Mouse (Mus musculus) liver, adult 2 months (tissue): ENCODE data around the gene Stx4a. TPM values are rescaled to one million over a fixed set of nuclear protein-coding genes. Genes with fewer than 3 reads are reported as not detected.

Experiments used
- DNase-seq: peaks from one replicate; pipeline ENCODE4 v3.0.0-alpha.2; 2011; ENCODE audit warnings: low read depth, low spot score; ENCODE audit errors: extremely low read depth
- H3K27ac ChIP-seq: fragments of 200-500 bp; replicated peaks from 2 replicates; pipeline ENCODE4 v1.5.1; 2012; ENCODE audit warnings: low read depth, mild to moderate bottlenecking, control low read depth, inconsistent platforms, low read length; ENCODE audit not compliant: insufficient read depth
- H3K27me3 ChIP-seq: fragments of 200-500 bp; 2 replicates; pipeline ENCODE4 v1.6.1; 2012; ENCODE audit warnings: mild to moderate bottlenecking, moderate library complexity, low read length, inconsistent platforms; ENCODE audit not compliant: control insufficient read depth, insufficient read depth
- H3K36me3 ChIP-seq: fragments of 200-500 bp; 2 replicates; pipeline ENCODE4 v1.6.1; 2012; ENCODE audit warnings: low read length, inconsistent platforms; ENCODE audit not compliant: control insufficient read depth, insufficient read depth
- H3K4me1 ChIP-seq: fragments of 200-500 bp; 2 replicates; pipeline ENCODE4 v1.6.1; 2011; ENCODE audit warnings: low read length; ENCODE audit not compliant: control insufficient read depth, insufficient read depth
- H3K4me3 ChIP-seq: fragments of 200-500 bp; 2 replicates; pipeline ENCODE4 v1.5.1; 2011; ENCODE audit warnings: low read depth, mild to moderate bottlenecking, control low read depth, low read length, moderate library complexity; ENCODE audit not compliant: insufficient read depth
- H3K79me2 ChIP-seq: fragments of 200-500 bp; 2 replicates; pipeline ENCODE4 v1.6.1; 2012; ENCODE audit warnings: inconsistent platforms, mild to moderate bottlenecking, low read length, moderate library complexity; ENCODE audit not compliant: control insufficient read depth, insufficient read depth
- H3K9ac ChIP-seq: fragments of 200-500 bp; 2 replicates; pipeline ENCODE4 v1.6.1; 2012; ENCODE audit warnings: low read depth, mild to moderate bottlenecking, control low read depth, inconsistent platforms, low read length
- CTCF ChIP-seq: fragments of 200-500 bp; IDR thresholded peaks from 2 replicates; pipeline ENCODE4 v1.5.1; 2011; ENCODE audit warnings: low read depth, low read length, control low read depth
- POLR2A ChIP-seq: fragments of 200-500 bp; IDR thresholded peaks from 2 replicates; pipeline ENCODE4 v1.6.1; 2011; ENCODE audit warnings: low read length, control low read depth; ENCODE audit not compliant: insufficient read depth; ENCODE audit errors: extremely low read depth
- WGBS: fragments of 180-500 bp; shearing (Covaris S2); methylation state at CpG from one replicate; pipeline ENCODE4 v1.1.7; 2018; 5-methylcytosine and 5-hydroxymethylcytosine counted together
- polyA plus RNA-seq: library from polyadenylated mRNA; depleted of rRNA; stranded (reverse); fragments of >200 nt; gene quantifications from 2 replicates; pipeline ENCODE4 v1.2.3, GENCODE M21; 2012
- total RNA-seq: library from RNA; depleted of rRNA; stranded (reverse); fragments of >200 nt; gene quantifications from 2 replicates; pipeline ENCODE4 v1.2.3, GENCODE M21; 2014

Stx4a gene
- total and polyA plus RNA-seq, 2 experiments = 18.5 to 38.3 TPM

DNA sequence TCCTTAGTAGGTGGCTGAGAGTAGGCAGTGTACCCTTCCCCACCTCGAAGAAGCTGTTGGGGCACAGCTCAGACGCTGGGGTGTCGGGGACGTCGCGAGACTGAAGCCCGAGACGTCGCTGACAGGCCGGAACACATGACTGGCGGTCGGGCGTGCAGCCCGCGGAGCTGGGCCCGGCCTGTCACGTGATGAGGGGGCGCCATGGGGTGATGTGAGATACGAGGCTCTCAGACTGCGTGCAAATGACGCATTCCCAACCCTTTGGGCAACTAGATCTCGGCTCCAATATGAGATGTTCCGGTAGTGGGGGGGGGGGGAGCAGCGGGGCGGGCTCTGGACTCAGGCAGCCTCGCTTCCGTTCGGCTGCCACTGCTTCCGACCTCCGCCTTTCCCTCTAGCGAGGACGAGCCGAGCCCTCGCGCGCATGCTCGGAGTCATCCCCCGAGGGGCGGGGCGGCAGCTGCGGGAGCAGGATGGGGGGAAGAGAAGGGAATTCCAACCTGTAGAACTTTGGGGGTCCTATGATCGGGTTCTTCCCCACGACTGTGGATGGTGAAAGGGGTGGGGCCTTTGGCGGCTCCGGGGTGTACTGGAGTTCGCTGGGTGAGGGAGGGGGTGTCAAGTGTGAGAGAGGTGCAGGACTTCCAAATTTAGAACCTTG is 17.4 kb downstream of the Stx4a start:
- Histone ChIP-seq H3K4me1 (peaks cover 6% of the 10 kb centered on the region; the same call in 1 of the 2 replicates), H3K27ac (peak overlapping the region; percentile 95), H3K79me2 (no peaks in the 10 kb centered on the region), H3K36me3 (peaks cover 2% of the 10 kb centered on the region; the same call in 1 of the 2 replicates), H3K27me3 (no peaks in the 10 kb centered on the region), H3K4me3 (peak overlapping the region; percentile 77), H3K9ac (peak overlapping the region; percentile 90)
- TF ChIP-seq CTCF (no peak), POLR2A (peak; percentile 61; the same call in 1 of the 2 replicates)
- DNase-seq = peak; percentile 88
- WGBS = under 1% methylated on average over 45 of the region's 46 CpGs

DNA sequence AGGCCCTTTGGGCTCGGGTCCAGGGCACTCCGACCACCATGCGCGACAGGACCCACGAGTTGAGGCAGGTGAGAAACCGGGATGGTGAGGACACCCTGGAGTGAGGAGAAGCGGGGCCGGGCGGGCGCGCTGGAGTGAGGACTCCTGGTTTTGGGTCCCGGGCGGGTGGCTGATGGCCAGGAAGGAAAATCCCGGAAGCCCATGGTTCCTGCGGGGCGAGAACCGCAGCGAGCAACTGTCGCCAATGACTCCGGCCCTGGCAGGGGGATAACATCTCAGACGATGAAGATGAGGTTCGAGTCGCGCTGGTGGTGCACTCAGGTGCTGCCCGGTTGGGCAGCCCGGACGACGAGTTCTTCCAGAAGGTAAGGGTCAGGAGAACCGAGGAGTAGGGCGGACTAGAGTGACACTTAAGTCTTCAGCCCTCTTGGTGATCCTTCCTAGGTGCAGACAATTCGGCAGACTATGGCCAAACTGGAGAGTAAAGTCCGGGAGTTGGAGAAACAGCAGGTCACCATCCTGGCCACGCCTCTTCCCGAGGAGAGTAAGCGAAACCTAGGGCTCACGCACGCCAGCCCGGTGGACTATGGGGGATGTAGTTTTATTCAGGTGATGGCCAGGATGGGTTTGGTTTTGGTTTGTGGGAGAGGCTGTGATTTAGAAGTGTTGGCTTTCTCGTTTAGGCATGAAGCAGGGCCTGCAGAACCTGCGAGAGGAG is 18.1 kb downstream of the Stx4a start:
- H3K27me3 ChIP-seq = no peaks in the 10 kb centered on the region
- H3K36me3 ChIP-seq = peaks cover 2% of the 10 kb centered on the region; the same call in 1 of the 2 replicates
- peak overlapping the region; percentile 95 for H3K27ac ChIP-seq
- peak overlapping the region; percentile 77 for H3K4me3 ChIP-seq
- peaks cover 6% of the 10 kb centered on the region; the same call in 1 of the 2 replicates for H3K4me1 ChIP-seq
- peak overlapping the region; percentile 90 for H3K9ac ChIP-seq
- DNase-seq = peak; percentile 93
- TF ChIP-seq POLR2A (peak; percentile 82; the same call in 1 of the 2 replicates), CTCF (no peak)
- 1% methylated on average over 40 of the region's 40 CpGs for WGBS
- no peaks in the 10 kb centered on the region for H3K79me2 ChIP-seq

DNA sequence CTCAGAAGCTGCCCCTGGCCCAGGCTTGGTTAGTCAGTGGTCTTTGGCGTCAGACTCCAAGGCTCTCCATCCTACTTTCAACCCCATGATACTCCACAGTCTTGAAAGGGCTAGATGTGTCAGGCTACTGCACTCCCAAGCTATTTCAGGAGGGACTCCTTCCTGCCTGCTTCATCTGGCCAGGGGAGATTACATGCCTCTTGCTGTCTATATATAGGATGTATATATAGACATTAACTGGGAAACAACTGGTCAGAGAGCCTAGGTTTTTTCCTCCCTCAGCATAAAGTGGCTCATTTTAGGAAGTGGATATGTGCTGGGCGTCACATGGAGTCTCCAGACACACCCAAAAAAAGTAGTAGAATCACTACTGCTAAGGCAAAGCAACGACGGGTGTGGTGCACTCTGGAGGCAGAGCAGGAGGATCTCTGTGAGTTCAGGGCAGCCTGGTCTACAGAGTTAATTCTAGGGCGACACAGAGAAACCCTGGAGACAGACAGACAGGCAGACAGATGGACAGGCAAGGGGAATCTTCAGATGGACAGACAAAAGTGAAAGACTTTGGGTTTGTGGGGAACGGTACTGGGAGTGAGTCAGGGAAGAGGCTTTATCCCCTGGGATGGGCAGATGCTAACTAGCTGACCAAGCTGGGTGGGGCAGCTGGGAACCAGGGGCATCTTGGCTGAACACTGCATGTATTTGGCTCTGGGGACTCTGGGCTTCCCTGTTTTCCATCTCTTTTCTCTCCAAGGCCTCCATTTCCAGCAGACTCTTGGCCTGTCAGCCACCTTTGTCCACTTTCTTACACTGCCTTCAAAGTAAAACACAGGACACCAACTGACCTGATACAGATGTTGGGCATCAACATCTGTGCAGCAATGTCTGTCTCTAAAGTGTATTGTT is 26.1 kb downstream of the Stx4a start:
- no peak overlapping the region for H3K9ac ChIP-seq
- H3K36me3 ChIP-seq = no peaks in the 10 kb centered on the region
- peak; percentile 27 for DNase-seq
- H3K27me3 ChIP-seq = no peaks in the 10 kb centered on the region
- WGBS = 80% methylated on average over 6 of the region's 6 CpGs
- no peak for TF ChIP-seq CTCF
- TF ChIP-seq POLR2A = no peak
- H3K27ac ChIP-seq = peak overlapping the region; percentile 13; the same call in 1 of the 2 replicates
- H3K4me1 ChIP-seq = no peaks in the 10 kb centered on the region
- no peak overlapping the region for H3K4me3 ChIP-seq
- H3K79me2 ChIP-seq = no peaks in the 10 kb centered on the region

DNA sequence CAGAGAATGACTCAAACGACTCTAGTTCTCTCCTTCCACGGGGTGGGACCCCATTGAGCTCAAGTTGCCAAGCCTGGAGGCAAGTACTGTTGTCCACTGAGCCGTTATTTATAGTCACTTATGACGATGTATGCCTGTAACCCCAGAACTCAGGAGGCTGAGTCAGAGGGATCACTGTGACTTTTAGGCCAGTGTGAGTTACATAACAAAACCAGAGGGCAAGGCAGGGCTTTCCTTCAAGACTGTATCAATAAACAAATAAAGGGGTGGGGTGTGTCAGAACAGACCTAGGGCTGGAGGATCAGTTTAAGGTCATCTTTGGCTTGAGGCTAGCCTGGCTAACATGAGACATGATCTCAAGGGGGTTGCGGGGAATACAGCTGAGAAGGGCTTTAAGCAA is 26.8 kb downstream of the Stx4a start:
- no peaks in the 10 kb centered on the region for H3K79me2 ChIP-seq
- no peaks in the 10 kb centered on the region for H3K4me1 ChIP-seq
- no peak overlapping the region for H3K4me3 ChIP-seq
- H3K27ac ChIP-seq = no peak overlapping the region
- no peaks in the 10 kb centered on the region for H3K27me3 ChIP-seq
- peak; percentile 38 for DNase-seq
- H3K36me3 ChIP-seq = no peaks in the 10 kb centered on the region
- no peak overlapping the region for H3K9ac ChIP-seq
- WGBS = 64% methylated on average over 5 of the region's 5 CpGs
- TF ChIP-seq POLR2A (no peak), CTCF (no peak)

DNA sequence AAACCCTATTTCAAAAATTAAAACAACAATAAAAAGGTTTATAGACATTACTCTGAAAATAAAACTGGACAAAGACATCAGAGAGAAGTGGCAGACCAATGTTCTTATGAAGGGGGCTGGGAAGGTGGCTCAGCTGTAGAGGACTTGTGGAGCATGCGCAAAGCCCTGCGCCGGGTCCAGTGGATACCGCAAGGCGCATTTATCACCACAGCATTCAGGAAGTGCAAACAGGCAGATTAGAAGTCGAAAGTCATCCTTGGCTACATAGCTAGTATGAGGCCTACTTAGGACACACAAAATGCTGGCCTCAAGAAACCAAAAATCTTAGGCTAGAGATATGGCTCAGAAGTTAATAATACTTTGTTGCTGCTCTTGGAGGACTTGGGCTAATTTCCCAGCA is 34.2 kb downstream of the Stx4a start:
- H3K4me3 ChIP-seq = no peak overlapping the region
- H3K27ac ChIP-seq = no peak overlapping the region
- H3K9ac ChIP-seq = no peak overlapping the region
- no peaks in the 10 kb centered on the region for H3K79me2 ChIP-seq
- no peaks in the 10 kb centered on the region for H3K27me3 ChIP-seq
- H3K36me3 ChIP-seq = no peaks in the 10 kb centered on the region
- TF ChIP-seq CTCF (no peak), POLR2A (no peak)
- no peaks in the 10 kb centered on the region for H3K4me1 ChIP-seq
- no peak for DNase-seq
- 87% methylated on average over 6 of the region's 6 CpGs for WGBS
